Comparison of ENCODE assay signal across 24 mouse cellular contexts in genomic region chr11:99768410-99768809, GRCm38 (mm10). TPM values are rescaled to one million over a fixed set of nuclear protein-coding genes. Genes with fewer than 3 reads are reported as not detected.
"Had no signal": no experiment of that assay in that cellular context is flagged by ENCODE, and none has a peak within 500 bp of the region (broad histone marks: within the 10 kb centered on the region; RNA-seq: fewer than 3 reads in every experiment).

No protein-coding gene starts in this region.

- DNase-seq: lung, adult 2 months; lung, postnatal 14 days; lung, postnatal 36 days; right cerebral cortex, postnatal 14 days; spleen, adult 18-20 months; thymus, adult 18-20 months; thymus, postnatal 14 days; thymus, postnatal 36 days had no signal

- H3K27me3 ChIP-seq: lung, embryonic 15.5 days; megakaryocyte, embryonic 14.5 days; midbrain, embryonic 13.5 days; midbrain, embryonic 15.5 days; neural tube, embryonic 12.5 days had no signal

- ATAC-seq: lung, postnatal 0 days; midbrain, embryonic 13.5 days; midbrain, embryonic 15.5 days had no signal

RNA-seq across cellular contexts. Expression of gene Gm11595, which starts 4.3 kb away (rescaled TPM):
- total RNA-seq: megakaryocyte progenitor cell, adult 5-6 weeks; midbrain, postnatal 0 days; monocyte, adult 5-6 weeks; neutrophil, adult 5-6 weeks had no signal
- polyA plus RNA-seq: lung, adult 2 months; lung, embryonic 15.5 days; lung, postnatal 0 days; macrophage; midbrain, embryonic 11.5 days; midbrain, embryonic 13.5 days; midbrain, embryonic 15.5 days; midbrain, postnatal 0 days; neural tube, embryonic 12.5 days; neural tube, embryonic 14.5 days; stomach, embryonic 14.5 days; stomach, embryonic 16.5 days; thymus, postnatal 0 days had no signal

RNA-seq across cellular contexts. Expression of gene Krtap4-8, which starts 12.1 kb away (rescaled TPM):
- total RNA-seq: megakaryocyte progenitor cell, adult 5-6 weeks; midbrain, postnatal 0 days; monocyte, adult 5-6 weeks; neutrophil, adult 5-6 weeks had no signal
- polyA plus RNA-seq: lung, adult 2 months; lung, embryonic 15.5 days; lung, postnatal 0 days; macrophage; midbrain, embryonic 11.5 days; midbrain, embryonic 13.5 days; midbrain, embryonic 15.5 days; midbrain, postnatal 0 days; neural tube, embryonic 12.5 days; neural tube, embryonic 14.5 days; stomach, embryonic 14.5 days; stomach, embryonic 16.5 days; thymus, postnatal 0 days had no signal

RNA-seq across cellular contexts. Expression of gene Krtap4-9, which starts 16.6 kb away (rescaled TPM):
- total RNA-seq: megakaryocyte progenitor cell, adult 5-6 weeks; midbrain, postnatal 0 days; monocyte, adult 5-6 weeks; neutrophil, adult 5-6 weeks had no signal
- polyA plus RNA-seq: lung, adult 2 months; lung, embryonic 15.5 days; lung, postnatal 0 days; macrophage; midbrain, embryonic 11.5 days; midbrain, embryonic 13.5 days; midbrain, embryonic 15.5 days; midbrain, postnatal 0 days; neural tube, embryonic 12.5 days; neural tube, embryonic 14.5 days; stomach, embryonic 14.5 days; stomach, embryonic 16.5 days; thymus, postnatal 0 days had no signal

RNA-seq across cellular contexts. Expression of gene Gm11596, which starts 24.9 kb away (rescaled TPM):
- total RNA-seq: megakaryocyte progenitor cell, adult 5-6 weeks; midbrain, postnatal 0 days; monocyte, adult 5-6 weeks; neutrophil, adult 5-6 weeks had no signal
- polyA plus RNA-seq: lung, adult 2 months; lung, embryonic 15.5 days; lung, postnatal 0 days; macrophage; midbrain, embryonic 11.5 days; midbrain, embryonic 13.5 days; midbrain, embryonic 15.5 days; midbrain, postnatal 0 days; neural tube, embryonic 12.5 days; neural tube, embryonic 14.5 days; stomach, embryonic 14.5 days; stomach, embryonic 16.5 days; thymus, postnatal 0 days had no signal

RNA-seq across cellular contexts. Expression of gene Gm11569, which starts 30.3 kb away (rescaled TPM):
- total RNA-seq: megakaryocyte progenitor cell, adult 5-6 weeks; midbrain, postnatal 0 days; monocyte, adult 5-6 weeks; neutrophil, adult 5-6 weeks had no signal
- polyA plus RNA-seq: lung, adult 2 months; lung, embryonic 15.5 days; lung, postnatal 0 days; macrophage; midbrain, embryonic 11.5 days; midbrain, embryonic 13.5 days; midbrain, embryonic 15.5 days; midbrain, postnatal 0 days; neural tube, embryonic 12.5 days; neural tube, embryonic 14.5 days; stomach, embryonic 14.5 days; stomach, embryonic 16.5 days; thymus, postnatal 0 days had no signal
